Mouse (Mus musculus) E14TG2a.4 (cell line): Measurements from ENCODE around the gene Fam214a.
A peak's percentile ranks its signal among the peaks of the same experiment; 100 is the strongest.

Experiments used
- H3K27me3 ChIP-seq: 2 replicates; pipeline ENCODE4 v1.6.1; 2014; ENCODE audit warnings: low read length, control low read depth; ENCODE audit not compliant: insufficient read depth
- H3K36me3 ChIP-seq: 2 replicates; pipeline ENCODE4 v1.6.1; 2014; ENCODE audit warnings: low read length, control low read depth; ENCODE audit not compliant: insufficient read depth
- H3K4me1 ChIP-seq: replicated peaks from 2 replicates; pipeline ENCODE4 v1.6.1; 2014; ENCODE audit warnings: low read depth, low read length, control low read depth
- H3K4me3 ChIP-seq: replicated peaks from 2 replicates; pipeline ENCODE4 v1.5.1; 2014; ENCODE audit warnings: mild to moderate bottlenecking, low read length
- H3K9me3 ChIP-seq: 2 replicates; pipeline ENCODE4 v1.6.1; 2014; ENCODE audit warnings: low read length, control low read depth
- CTCF ChIP-seq: conservative IDR thresholded peaks from 2 replicates; pipeline ENCODE4 v1.5.1; 2014; ENCODE audit warnings: low read length
- NANOG ChIP-seq: IDR thresholded peaks from 2 replicates; pipeline ENCODE4 v1.6.1; 2014; ENCODE audit warnings: borderline replicate concordance, low read length, mixed read lengths
- POU5F1 ChIP-seq: IDR thresholded peaks from 2 replicates; pipeline ENCODE4 v1.6.1; 2014; ENCODE audit warnings: low read length, borderline replicate concordance

The Fam214a gene

GRCm38 (mm10) chr9:75049100-75049499 lies 96.4 kb downstream of the Fam214a start:
- Histone ChIP-seq H3K27me3 (no peaks in the 10 kb centered on the region), H3K4me1 (0 out of 2 replicates have a peak, but pooled peaks cover 9% of the 10 kb centered on the region), H3K36me3 (peaks cover 53% of the 10 kb centered on the region), H3K4me3 (no peak overlapping the region), H3K9me3 (no peaks in the 10 kb centered on the region)
- TF ChIP-seq POU5F1 (no peak), CTCF (no peak), NANOG (no peak)

- 0 out of 2 replicates have a peak, but pooled peaks cover 5% of the 10 kb centered on the region for H3K4me1 ChIP-seq
- H3K27me3 ChIP-seq = no peaks in the 10 kb centered on the region
- TF ChIP-seq CTCF = peak; percentile 94
- TF ChIP-seq NANOG = no peak
- TF ChIP-seq POU5F1 = no peak
- peaks cover 60% of the 10 kb centered on the region for H3K36me3 ChIP-seq
- no peak overlapping the region for H3K4me3 ChIP-seq
- no peaks in the 10 kb centered on the region for H3K9me3 ChIP-seq
Measured at GRCm38 (mm10) chr9:75050003-75050402, 97.3 kb downstream of the Fam214a start.

DNA sequence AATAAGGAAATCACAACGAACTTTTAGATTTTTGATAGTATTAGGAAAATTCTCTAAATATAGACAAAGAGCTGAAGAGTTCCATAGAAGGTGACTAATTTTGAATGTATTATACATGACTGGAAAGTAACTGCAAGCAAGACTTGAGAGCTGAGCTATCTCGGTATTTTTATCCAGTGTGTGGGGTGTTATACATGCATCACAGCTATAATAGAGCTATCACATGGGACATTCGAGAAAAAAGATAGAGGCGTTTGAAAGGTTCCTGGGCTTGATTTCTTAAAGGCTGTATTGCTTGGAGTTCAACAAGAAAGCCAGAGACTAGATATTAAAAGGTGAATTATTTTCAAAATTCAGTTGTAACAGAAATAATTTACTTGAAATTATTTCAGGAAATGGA lies 99.2 kb downstream of the Fam214a start:
- Histone ChIP-seq H3K4me3 (no peak overlapping the region), H3K27me3 (no peaks in the 10 kb centered on the region), H3K4me1 (no peaks in the 10 kb centered on the region), H3K36me3 (peaks cover 57% of the 10 kb centered on the region), H3K9me3 (no peaks in the 10 kb centered on the region)
- TF ChIP-seq NANOG (no peak), POU5F1 (no peak), CTCF (no peak)

GRCm38 (mm10) chr9:75055046-75055445 lies 102.4 kb downstream of the Fam214a start:
- H3K4me1 ChIP-seq = no peaks in the 10 kb centered on the region
- H3K9me3 ChIP-seq = no peaks in the 10 kb centered on the region
- TF ChIP-seq NANOG (no peak), CTCF (no peak), POU5F1 (no peak)
- peaks cover 70% of the 10 kb centered on the region for H3K36me3 ChIP-seq
- no peaks in the 10 kb centered on the region for H3K27me3 ChIP-seq
- no peak overlapping the region for H3K4me3 ChIP-seq

DNA sequence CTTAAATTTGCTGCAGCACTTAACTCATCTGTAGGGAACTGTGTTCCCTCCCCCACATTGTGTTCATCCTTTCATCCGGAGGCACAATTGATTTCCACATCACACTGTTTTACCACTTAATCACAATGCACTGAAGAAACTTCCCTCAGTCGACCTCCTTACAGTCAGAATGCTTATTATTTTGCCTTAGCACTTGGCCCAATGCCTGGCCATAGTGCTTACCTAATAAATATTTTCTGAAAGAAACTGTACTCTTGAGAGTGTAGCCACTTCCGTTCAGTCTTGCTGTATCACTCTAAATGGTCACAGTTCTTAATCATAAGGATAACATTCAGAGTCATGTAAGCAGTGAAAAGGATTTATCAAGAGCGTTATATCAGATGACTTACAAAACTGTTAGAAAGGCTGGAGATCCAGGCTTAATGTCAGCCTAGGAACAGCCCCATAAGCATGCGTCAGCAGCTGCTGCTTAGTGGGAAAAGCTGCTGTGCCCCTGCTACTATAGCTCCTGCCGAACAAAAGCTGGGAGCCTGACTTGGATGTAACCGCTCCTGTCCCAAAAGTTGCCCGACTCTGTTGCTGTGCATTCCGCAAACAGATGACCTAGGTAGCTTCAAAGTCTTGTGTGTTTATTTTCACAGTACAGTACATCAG lies 112.1 kb downstream of the Fam214a start:
- Histone ChIP-seq H3K27me3 (0 out of 2 replicates have a peak, but pooled peaks cover 2% of the 10 kb centered on the region), H3K4me3 (no peak overlapping the region), H3K4me1 (peaks cover 1% of the 10 kb centered on the region), H3K9me3 (no peaks in the 10 kb centered on the region), H3K36me3 (peaks cover 7% of the 10 kb centered on the region)
- no peak for TF ChIP-seq NANOG
- no peak for TF ChIP-seq POU5F1
- no peak for TF ChIP-seq CTCF

- Histone ChIP-seq H3K27me3 (peaks cover 19% of the 10 kb centered on the region), H3K4me1 (peaks cover 16% of the 10 kb centered on the region), H3K9me3 (no peaks in the 10 kb centered on the region), H3K36me3 (no peaks in the 10 kb centered on the region), H3K4me3 (peak within 1 kb of the TSS; percentile 91)
- TF ChIP-seq POU5F1 (no peak), CTCF (no peak), NANOG (peak; percentile 54)
Measured at GRCm38 (mm10) chr9:75070457-75071028, 117.9 kb downstream of the Fam214a start, which contains the start of gene Myo5a. TSS of gene Myo5a (plus strand) at chr9:75071015.

GRCm38 (mm10) chr9:75071029-75071705 lies 118.5 kb downstream of the Fam214a start:
- Histone ChIP-seq H3K9me3 (no peaks in the 10 kb centered on the region), H3K27me3 (peaks cover 19% of the 10 kb centered on the region), H3K4me1 (peaks cover 16% of the 10 kb centered on the region), H3K4me3 (peak overlapping the region; percentile 91), H3K36me3 (no peaks in the 10 kb centered on the region)
- TF ChIP-seq CTCF = no peak
- no peak for TF ChIP-seq NANOG
- no peak for TF ChIP-seq POU5F1

DNA sequence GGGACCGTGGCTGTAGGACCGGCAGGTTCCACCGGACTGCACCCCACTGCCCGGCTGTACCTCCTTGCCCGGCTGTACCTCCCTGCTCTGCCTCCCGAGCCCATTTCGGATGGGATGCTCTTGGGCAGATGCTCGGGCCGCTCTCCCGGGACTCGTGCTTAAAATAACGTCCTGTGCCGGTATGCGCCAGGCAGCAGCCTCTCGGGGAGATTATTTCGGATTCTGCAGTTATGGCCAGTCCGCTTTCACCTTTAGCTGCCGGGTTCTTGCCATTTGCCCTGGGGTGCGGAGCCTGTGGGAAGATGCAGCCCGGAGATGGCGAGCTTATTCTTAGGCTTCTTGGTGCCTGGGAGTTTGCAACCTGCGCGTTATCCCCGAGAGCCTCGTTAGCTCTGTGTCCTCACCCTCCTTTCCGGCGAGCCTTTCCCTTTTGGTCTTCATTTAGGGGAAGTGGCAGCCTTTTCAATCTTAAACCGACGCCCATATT lies 119.1 kb downstream of the Fam214a start:
- peaks cover 19% of the 10 kb centered on the region for H3K27me3 ChIP-seq
- H3K9me3 ChIP-seq = no peaks in the 10 kb centered on the region
- no peak for TF ChIP-seq POU5F1
- no peak for TF ChIP-seq CTCF
- TF ChIP-seq NANOG = no peak
- H3K4me1 ChIP-seq = peaks cover 16% of the 10 kb centered on the region
- no peaks in the 10 kb centered on the region for H3K36me3 ChIP-seq
- H3K4me3 ChIP-seq = peak overlapping the region; percentile 91
